Mouse (Mus musculus) spleen, adult 2 months (tissue): Measurements from ENCODE around the gene Epha6.

Source experiments
- CTCF ChIP-seq: fragments of 200-500 bp; IDR thresholded peaks from 2 replicates; pipeline ENCODE4 v1.5.1; 2011; ENCODE audit warnings: mild to moderate bottlenecking, inconsistent platforms; ENCODE audit not compliant: insufficient read depth, insufficient read length, insufficient replicate concordance; ENCODE audit errors: extremely low read depth
- POLR2A ChIP-seq: fragments of 200-500 bp; IDR thresholded peaks from 2 replicates; pipeline ENCODE4 v1.6.1; 2011; ENCODE audit warnings: low read depth, low read length, inconsistent platforms

DNA sequence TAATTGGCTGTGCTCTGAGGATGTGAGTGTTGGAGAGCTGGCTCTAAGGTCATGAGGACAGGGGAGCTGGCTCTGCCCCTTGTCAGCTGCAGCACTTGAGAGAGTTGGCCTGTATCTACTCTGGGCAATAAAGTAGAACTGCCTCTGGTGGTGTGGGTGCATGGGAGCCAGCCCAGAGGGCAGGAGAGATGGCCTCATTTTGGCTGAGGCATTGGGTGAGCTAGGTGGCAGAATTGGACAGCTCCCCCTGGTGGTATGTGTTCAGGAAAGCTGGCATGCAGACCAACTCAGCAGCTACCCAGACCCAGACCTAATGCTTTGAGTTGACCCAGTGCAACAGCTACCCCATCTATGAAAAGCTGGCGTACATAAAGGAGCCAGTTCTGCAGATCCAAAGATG is 170.0 kb downstream of the Epha6 start:
- TF ChIP-seq POLR2A = no peak
- no peak for TF ChIP-seq CTCF
